Mouse (Mus musculus) heart, postnatal 4 days (tissue): ENCODE measurements around the gene Fam216b. TPM values are rescaled to one million over a fixed set of nuclear protein-coding genes. Genes with fewer than 3 reads are reported as not detected.
A peak's percentile ranks its signal among the peaks of the same experiment; 100 is the strongest.

Experiments
- DNase-seq: peaks from one replicate; pipeline ENCODE4 v3.0.0; 2021
- total RNA-seq, 2 experiments: library from RNA; stranded (reverse); gene quantifications; 2 replicates each; pipeline ENCODE4 v1.2.3; 2021

Gene Fam216b
- total RNA-seq, 2 experiments from 2014 or later, result 0.27 to 0.79 TPM

GRCm38 (mm10) chr14:78041886-78042526, 46.8 kb downstream of the Fam216b start:
- DNase-seq, result peak; percentile 6

- DNase-seq, result no peak
Measured at GRCm38 (mm10) chr14:78040643-78041042, 48.2 kb downstream of the Fam216b start.

GRCm38 (mm10) chr14:78038876-78039275, 49.9 kb downstream of the Fam216b start:
- no peak for DNase-seq

Other genes with a start within 250 kb of the Fam216b start
- gene Dnajc15, start 213.9 kb downstream of the Fam216b start, total RNA-seq, result 100 to 1,000 TPM; 199 to 217 TPM
- under 1 TPM; 0.54 to 0.67 TPM for gene Epsti1, start 184.8 kb downstream of the Fam216b start, total RNA-seq
- not detected for gene Tnfsf11, start 219.0 kb upstream of the Fam216b start, total RNA-seq